Mouse (Mus musculus) hindbrain, postnatal 0 days (tissue): ENCODE measurements at regions not wholly inside any gene's neighbourhood (a gene's known extent, or its start where the extent isn't known, plus 50 kb on each side); places are given as distances from the start of the nearest gene placed in this dataset.
"Not testable (repeated sequence)": the region's sequence is repeated elsewhere in the genome, so short reads cannot be mapped to it uniquely, and the experiment has no call there.

ENCODE experiments used
- ATAC-seq: fragments of 200-750 bp; cut with Nextera tagmentation; 2 replicates; pipeline ENCODE4 v1.8.0; 2017; ENCODE audit warnings: mild to moderate bottlenecking, moderate TSS enrichment, moderate library complexity
- DNase-seq: peaks from one replicate; pipeline ENCODE4 v3.0.0-alpha.2; 2015; ENCODE audit warnings: low spot score
- H3K27ac ChIP-seq: fragments of 300-500 bp; sonication (generic); 2 replicates; pipeline ENCODE4 v1.5.1; 2014; ENCODE audit warnings: mild to moderate bottlenecking
- H3K27me3 ChIP-seq: fragments of 300-500 bp; sonication (generic); 2 replicates; pipeline ENCODE4 v1.6.1; 2014; ENCODE audit warnings: low read length, mixed read lengths; ENCODE audit not compliant: insufficient read depth
- H3K36me3 ChIP-seq: fragments of 300-500 bp; sonication (generic); 2 replicates; pipeline ENCODE4 v1.6.1; 2014; ENCODE audit warnings: low read length, mixed read lengths; ENCODE audit not compliant: insufficient read depth
- H3K4me1 ChIP-seq: fragments of 300-500 bp; sonication (generic); 2 replicates; pipeline ENCODE4 v1.6.1; 2014; ENCODE audit warnings: antibody characterized with exemption, low read length, mixed read lengths; ENCODE audit not compliant: insufficient read depth
- H3K4me2 ChIP-seq: fragments of 300-500 bp; sonication (generic); 2 replicates; pipeline ENCODE4 v1.6.1; 2014; ENCODE audit warnings: low read depth, mild to moderate bottlenecking, low read length, moderate library complexity, mixed read lengths
- H3K4me3 ChIP-seq: fragments of 300-500 bp; sonication (generic); 2 replicates; pipeline ENCODE4 v1.5.1; 2014; ENCODE audit warnings: low read length
- H3K9ac ChIP-seq: fragments of 300-500 bp; sonication (generic); replicated peaks from 2 replicates; pipeline ENCODE4 v1.6.1; 2014; ENCODE audit warnings: mild to moderate bottlenecking, low read length, moderate library complexity, mixed read lengths
- H3K9me3 ChIP-seq: fragments of 300-500 bp; sonication (generic); 2 replicates; pipeline ENCODE4 v1.6.1; 2016; ENCODE audit warnings: low read length, mixed read lengths
- CTCF ChIP-seq: IDR thresholded peaks from 2 replicates; pipeline ENCODE4 v1.5.1; 2016; ENCODE audit warnings: antibody characterized with exemption, control low read depth, low read depth
- WGBS: fragments of 180-500 bp; shearing (Covaris S2); extraction: QIAGEN DNeasy Blood & Tissue Kit; methylation state at CpG from one replicate; pipeline ENCODE4 v1.1.7; 2014; 5-methylcytosine and 5-hydroxymethylcytosine counted together

GRCm38 (mm10) chr6:7767631-7768030 is 74.6 kb upstream of the Asns start:
- Histone ChIP-seq H3K9me3 (no peaks in the 10 kb centered on the region), H3K4me2 (no peak overlapping the region), H3K9ac (no peak overlapping the region), H3K27me3 (no peaks in the 10 kb centered on the region), H3K27ac (no peak overlapping the region), H3K4me3 (no peak overlapping the region), H3K36me3 (no peaks in the 10 kb centered on the region), H3K4me1 (no peaks in the 10 kb centered on the region)
- DNase-seq = no peak
- 72% methylated on average over 4 of the region's 4 CpGs for WGBS
- TF ChIP-seq CTCF = no peak
- no peak for ATAC-seq

GRCm38 (mm10) chr6:7759385-7759784 is 66.3 kb upstream of the Asns start:
- DNase-seq (no peak), ATAC-seq (no peak)
- no peak for TF ChIP-seq CTCF
- no peak overlapping the region for H3K4me2 ChIP-seq
- no peak overlapping the region for H3K9ac ChIP-seq
- H3K9me3 ChIP-seq = no peaks in the 10 kb centered on the region
- H3K27me3 ChIP-seq = no peaks in the 10 kb centered on the region
- no peak overlapping the region for H3K27ac ChIP-seq
- no peaks in the 10 kb centered on the region for H3K4me1 ChIP-seq
- WGBS = 74% methylated on average over 5 of the region's 5 CpGs
- no peaks in the 10 kb centered on the region for H3K36me3 ChIP-seq
- H3K4me3 ChIP-seq = no peak overlapping the region

- 79% methylated on average over 2 of the region's 2 CpGs for WGBS
- no peak overlapping the region for H3K9ac ChIP-seq
- H3K4me3 ChIP-seq = no peak overlapping the region
- no peaks in the 10 kb centered on the region for H3K36me3 ChIP-seq
- no peaks in the 10 kb centered on the region for H3K9me3 ChIP-seq
- no peak overlapping the region for H3K27ac ChIP-seq
- no peaks in the 10 kb centered on the region for H3K4me1 ChIP-seq
- H3K4me2 ChIP-seq = no peak overlapping the region
- DNase-seq (no peak), ATAC-seq (no peak)
- no peaks in the 10 kb centered on the region for H3K27me3 ChIP-seq
- no peak for TF ChIP-seq CTCF
Measured at GRCm38 (mm10) chr6:7753895-7754294, 60.8 kb upstream of the Asns start.

GRCm38 (mm10) chr6:7752885-7753611 is 60.0 kb upstream of the Asns start:
- H3K4me2 ChIP-seq = no peak overlapping the region
- H3K27ac ChIP-seq = no peak overlapping the region
- H3K4me1 ChIP-seq = no peaks in the 10 kb centered on the region
- DNase-seq (no peak), ATAC-seq (no peak)
- no peaks in the 10 kb centered on the region for H3K9me3 ChIP-seq
- WGBS = 61% methylated on average over 5 of the region's 5 CpGs
- no peak overlapping the region for H3K9ac ChIP-seq
- no peaks in the 10 kb centered on the region for H3K27me3 ChIP-seq
- no peak for TF ChIP-seq CTCF
- H3K36me3 ChIP-seq = no peaks in the 10 kb centered on the region
- no peak overlapping the region for H3K4me3 ChIP-seq

GRCm38 (mm10) chr6:7748536-7748935 is 55.5 kb upstream of the Asns start:
- DNase-seq (no peak), ATAC-seq (no peak)
- Histone ChIP-seq H3K36me3 (no peaks in the 10 kb centered on the region), H3K4me3 (no peak overlapping the region), H3K4me1 (no peaks in the 10 kb centered on the region), H3K9ac (no peak overlapping the region), H3K27me3 (no peaks in the 10 kb centered on the region), H3K4me2 (no peak overlapping the region), H3K27ac (no peak overlapping the region), H3K9me3 (no peaks in the 10 kb centered on the region)
- no peak for TF ChIP-seq CTCF
- 72% methylated on average over 3 of the region's 3 CpGs for WGBS

GRCm38 (mm10) chr6:7744257-7744656 is 51.2 kb upstream of the Asns start:
- H3K9me3 ChIP-seq, H3K27ac ChIP-seq, H3K4me1 ChIP-seq, DNase-seq, ATAC-seq, H3K9ac ChIP-seq, H3K4me2 ChIP-seq, H3K36me3 ChIP-seq, H3K27me3 ChIP-seq, H3K4me3 ChIP-seq: not testable (repeated sequence)
- WGBS = 73% methylated on average over 4 of the region's 4 CpGs
